Mouse (Mus musculus) ovary, postnatal 14 days (tissue): ENCODE measurements around the gene Coro7.

Experiments used
- DNase-seq: peaks from one replicate; pipeline ENCODE4 v3.0.0; 2022; ENCODE audit warnings: low spot score

Gene Coro7

GRCm38 (mm10) chr16:4648416-4649023 lies 31.1 kb downstream of the Coro7 start:
- no peak for DNase-seq

DNA sequence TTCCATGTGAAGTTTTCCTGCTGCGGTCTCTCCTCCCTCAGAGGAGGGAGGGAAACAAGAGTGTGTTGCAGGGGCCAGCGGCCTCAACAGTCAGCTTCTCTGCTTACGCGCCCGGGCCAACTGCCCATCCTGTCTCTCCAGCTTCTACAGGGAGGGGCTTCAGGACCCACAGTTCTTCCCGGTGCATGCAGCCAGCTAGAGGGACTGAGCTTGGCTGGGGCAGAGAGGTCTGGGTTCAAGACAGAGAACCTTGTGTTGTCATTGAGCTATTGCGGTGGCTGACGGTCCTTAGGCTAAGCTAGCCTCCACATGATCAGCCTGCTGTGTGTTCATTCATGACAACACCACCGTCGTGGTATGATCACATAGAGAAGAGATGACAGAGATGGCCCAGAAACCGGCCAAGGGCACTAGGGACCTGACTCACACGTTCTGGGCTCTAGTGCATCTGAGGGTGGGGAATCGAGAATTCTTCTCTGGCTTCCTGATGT lies 31.9 kb downstream of the Coro7 start:
- no peak for DNase-seq

DNA sequence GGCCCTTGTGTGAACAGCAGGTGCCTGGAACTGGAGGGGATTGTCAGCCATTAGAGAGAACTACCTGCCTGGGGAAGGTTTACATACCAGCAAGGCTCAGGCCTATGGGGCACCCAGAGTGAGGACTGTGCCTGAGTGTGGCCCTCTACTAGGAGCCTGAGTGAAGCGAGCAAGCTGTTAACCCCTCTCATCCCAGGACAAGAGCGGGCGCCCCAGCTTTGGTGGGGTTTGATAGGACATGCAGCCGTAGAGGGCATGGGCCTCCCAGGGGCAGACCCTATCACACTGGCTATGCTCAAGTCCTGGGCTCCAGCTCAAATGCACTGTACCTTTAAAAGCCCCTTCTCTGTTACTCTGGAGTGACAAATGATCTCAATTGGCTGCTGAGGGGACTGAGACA lies 32.7 kb downstream of the Coro7 start:
- DNase-seq, result no peak

- no peak for DNase-seq
Measured at GRCm38 (mm10) chr16:4645867-4646266, 33.7 kb downstream of the Coro7 start.

GRCm38 (mm10) chr16:4643670-4644419 lies 35.7 kb downstream of the Coro7 start:
- DNase-seq, result peak; percentile 80

- no peak for DNase-seq
Measured at GRCm38 (mm10) chr16:4642937-4643336, 36.6 kb downstream of the Coro7 start.

GRCm38 (mm10) chr16:4642190-4642589 lies 37.4 kb downstream of the Coro7 start:
- DNase-seq, result peak; percentile 51

DNA sequence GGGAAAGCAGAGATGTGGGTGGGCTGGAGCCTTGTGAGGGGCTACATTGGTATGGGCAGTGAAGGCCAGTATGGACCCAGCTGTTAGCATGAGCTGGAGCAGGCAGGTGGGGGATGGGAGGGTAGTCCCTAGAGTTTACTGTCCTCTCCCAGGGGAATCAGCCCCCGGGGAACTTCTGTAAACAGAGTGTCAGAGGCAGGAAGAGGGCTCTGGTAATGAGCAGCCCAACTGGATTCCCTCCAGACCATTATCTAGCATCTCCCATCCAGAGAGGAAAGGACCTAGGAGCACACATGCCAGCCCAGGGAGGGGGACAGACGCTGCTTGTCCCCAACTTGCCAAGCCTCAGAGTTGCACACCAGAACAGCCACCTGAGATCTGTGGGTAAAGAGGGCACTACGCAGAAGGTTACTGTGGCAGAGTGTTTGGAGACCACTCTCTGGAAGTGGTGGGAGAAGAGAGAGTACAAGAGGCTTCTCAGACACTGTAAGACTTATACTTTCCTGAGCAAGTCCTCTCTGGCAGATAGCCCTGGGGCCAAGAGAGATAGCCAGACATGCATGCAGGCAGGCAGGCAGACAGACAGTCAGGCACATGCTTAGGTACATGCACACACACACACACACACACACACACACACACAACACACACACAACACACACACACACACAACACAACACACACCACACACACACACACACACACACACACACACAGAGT lies 38.3 kb downstream of the Coro7 start:
- DNase-seq, result no peak

DNA sequence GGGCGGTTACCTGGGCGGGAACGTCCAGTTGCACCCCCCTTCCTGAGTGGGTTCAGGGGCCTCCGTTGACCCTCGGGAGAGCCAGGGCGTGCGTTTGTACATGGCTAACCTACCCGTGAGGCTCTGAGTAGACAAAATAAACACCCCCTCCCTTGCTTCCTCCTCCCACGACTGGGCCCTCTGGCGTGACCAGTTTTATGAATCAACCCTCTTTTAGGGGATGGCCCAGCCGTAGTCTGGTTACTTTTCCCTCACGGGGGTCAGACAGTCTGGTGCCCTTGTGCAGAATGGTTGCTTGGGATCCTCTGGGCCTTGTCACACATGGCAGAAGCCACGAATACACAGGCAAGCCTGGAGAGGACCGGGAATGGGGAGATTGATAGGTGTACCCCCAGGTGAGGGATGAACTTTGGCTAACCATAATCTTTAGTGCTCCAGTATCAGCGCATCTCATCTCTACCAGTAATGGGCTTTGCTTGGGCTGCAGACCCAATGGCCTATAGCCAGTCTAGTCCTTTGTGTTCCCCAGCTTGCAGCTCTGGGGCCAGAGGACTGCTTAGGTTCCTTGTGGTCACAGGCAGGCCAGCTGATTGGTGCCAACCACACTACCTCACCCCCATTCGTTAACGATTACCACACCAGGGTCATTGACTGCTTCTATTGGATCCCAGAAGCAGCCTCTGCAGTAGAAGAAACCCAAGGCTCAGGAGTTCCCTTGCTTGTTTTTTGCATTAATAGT lies 39.1 kb downstream of the Coro7 start:
- DNase-seq, result no peak

DNA sequence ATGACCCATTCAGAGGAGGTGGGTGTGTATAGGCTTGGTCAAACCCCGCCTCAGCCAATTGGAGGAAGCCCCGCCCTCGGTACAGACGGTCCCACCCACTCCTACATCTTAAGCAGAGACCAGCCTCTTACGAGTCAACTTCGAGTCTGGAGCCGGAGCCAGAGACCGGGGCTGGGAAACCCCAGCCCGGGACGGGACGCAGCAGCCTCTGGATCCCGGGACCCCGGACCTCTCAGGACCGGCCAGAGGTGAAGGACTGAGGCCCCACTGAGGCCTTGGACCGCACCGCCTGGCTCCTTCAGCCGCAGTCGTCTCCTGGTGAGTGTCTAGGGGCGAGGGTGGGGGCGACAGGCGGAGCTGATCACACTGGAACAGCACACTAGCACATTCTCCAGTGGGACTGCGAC lies 39.7 kb downstream of the Coro7 start, which contains the start of the genes Vasn and Dnaja3:
TSS of gene Vasn (plus strand) at position 111 of the 407 bp plus-strand sequence.
TSS of gene Dnaja3 (plus strand) at position 159 of the 407 bp plus-strand sequence.
- peak; percentile 77 for DNase-seq

DNA sequence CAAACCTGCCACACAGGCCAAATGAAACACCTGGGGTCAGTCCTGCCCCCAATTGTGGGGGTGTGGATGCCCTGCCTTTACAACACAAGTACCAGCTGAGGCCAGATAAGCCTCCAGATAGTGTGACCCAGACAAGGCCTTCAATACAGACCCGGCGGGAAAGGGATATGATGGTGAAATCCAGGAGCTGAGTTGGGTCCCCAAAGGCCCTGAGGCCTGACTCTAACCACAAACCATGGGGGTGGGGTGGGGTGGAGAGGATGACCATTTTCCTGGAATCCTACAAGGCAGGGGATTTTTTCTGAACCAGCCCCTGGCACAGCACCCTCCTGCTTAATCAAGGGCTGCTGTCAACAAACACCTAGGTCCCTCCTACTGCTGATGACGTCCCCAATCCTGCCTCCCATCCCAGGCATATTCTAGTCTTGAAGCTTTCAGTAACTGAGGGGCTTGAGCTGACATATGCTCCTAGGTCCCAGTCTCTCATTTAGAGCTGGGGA lies 40.6 kb downstream of the Coro7 start:
- no peak for DNase-seq

GRCm38 (mm10) chr16:4635760-4636159 lies 43.8 kb downstream of the Coro7 start:
- no peak for DNase-seq

GRCm38 (mm10) chr16:4634681-4635080 lies 44.9 kb downstream of the Coro7 start:
- DNase-seq, result no peak

DNA sequence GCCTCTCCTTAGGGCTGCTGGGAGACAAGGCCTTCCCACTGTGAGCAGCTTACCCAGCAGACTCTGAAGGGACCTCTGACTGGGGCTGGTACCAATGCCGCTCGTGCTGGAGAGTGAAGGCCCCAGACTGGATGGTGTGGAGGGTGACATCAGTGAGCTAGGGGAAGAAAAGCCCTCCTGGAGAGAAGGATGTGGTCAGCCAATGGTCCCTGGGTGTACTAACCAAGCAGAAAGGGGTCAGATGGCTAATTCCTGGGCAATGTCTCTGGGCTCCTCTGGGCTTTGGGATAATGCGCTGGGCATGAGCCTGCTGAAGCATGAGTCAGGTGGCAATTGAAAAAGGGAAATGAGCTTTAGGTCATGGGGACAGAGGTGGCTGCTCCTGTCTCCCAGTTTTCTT lies 45.9 kb downstream of the Coro7 start:
- DNase-seq, result no peak

GRCm38 (mm10) chr16:4632050-4632449 lies 47.5 kb downstream of the Coro7 start:
- DNase-seq, result no peak

- DNase-seq, result peak; percentile 84
Measured at GRCm38 (mm10) chr16:4629950-4630349, 49.6 kb downstream of the Coro7 start.

DNA sequence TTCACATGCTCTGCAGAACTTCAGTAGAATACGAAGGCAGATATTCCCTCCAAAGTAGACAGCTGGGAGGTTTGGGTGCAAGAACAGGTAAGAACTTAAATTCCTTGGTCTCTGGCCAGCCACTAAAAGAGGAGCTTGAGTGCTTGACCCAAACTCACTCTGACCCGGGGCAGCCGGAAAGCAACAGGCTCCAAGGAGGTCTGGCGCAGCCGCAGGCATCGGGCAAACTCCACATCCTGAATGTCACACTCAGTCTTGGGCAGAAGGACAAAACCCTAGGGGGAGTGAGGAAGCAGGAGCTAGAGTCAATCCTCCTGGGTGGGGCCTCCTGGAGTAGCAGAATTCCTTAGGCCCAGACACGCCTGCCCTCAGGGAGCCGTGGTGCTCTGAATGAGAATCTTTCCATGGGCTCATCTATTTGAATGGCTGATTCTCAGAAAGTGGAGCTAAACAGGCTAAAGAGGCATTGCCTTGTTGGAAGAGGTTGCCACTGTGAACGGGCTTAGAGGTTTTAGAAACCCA lies 50.6 kb downstream of the Coro7 start:
- DNase-seq, result no peak

DNA sequence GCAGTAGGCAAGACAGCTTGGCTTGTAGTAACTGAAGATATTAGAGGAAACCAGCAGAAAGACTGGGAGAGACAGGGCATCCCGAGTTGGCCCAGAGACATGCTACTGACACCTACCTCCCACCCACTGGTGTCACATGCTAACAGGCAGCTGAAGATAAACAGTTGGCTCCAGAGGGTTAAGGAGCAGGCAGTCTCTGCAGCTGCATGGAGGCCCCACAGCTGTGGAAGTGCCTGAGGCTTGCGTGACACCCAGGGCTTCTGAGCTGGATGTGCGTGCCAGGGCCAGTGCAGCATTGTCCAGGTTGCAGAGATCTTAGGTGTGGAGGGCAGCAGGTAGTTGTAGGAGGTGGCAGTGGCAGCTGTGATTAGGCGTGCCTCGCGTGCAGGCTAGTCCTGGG lies 52.5 kb downstream of the Coro7 start:
- DNase-seq, result no peak

GRCm38 (mm10) chr16:4624481-4625110 lies 55.0 kb downstream of the Coro7 start, which contains the start of gene Pam16:
Gene Pam16, minus strand, starts transcription at chr16:4624988.
- DNase-seq, result peak; percentile 89

- no peak for DNase-seq
Measured at GRCm38 (mm10) chr16:4624074-4624473, 55.5 kb downstream of the Coro7 start.

DNA sequence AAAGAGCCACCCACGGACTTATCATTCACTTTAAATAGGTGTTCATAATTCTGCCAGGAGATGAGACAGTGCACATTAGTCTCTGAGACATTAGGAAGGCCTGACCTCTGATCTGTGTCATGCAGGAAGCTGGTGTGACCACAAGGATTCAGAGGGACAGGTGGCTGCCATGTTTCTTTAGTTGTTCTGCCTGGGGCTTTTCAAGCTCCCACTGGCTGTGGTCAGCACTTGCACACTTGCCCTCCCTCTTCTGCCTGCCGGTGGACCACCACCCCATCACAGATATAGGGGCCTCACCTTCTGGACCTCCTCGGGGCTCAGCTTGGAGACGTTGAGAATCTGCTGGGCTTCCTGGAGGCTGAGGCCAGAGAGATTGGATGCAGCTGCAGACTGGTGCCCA lies 62.7 kb downstream of the Coro7 start:
- DNase-seq, result no peak
